Mouse (Mus musculus) gastrocnemius, adult 8-10 months (tissue): Measurements from ENCODE around the gene Gse1. TPM values are rescaled to one million over a fixed set of nuclear protein-coding genes. Genes with fewer than 3 reads are reported as not detected.

Experiments used
- DNase-seq, 2 experiments: peaks; one replicate each; pipeline ENCODE4 v3.0.0; 2022; ENCODE audit warnings: low spot score in 2 of 2
- total RNA-seq, 4 experiments: library from RNA; stranded (reverse); gene quantifications; 2 replicates each; pipeline ENCODE4 v1.2.4; 2022

Gene Gse1
- total RNA-seq, 4 experiments from 2014 or later: 32.6 to 36.2 (median 34.6) TPM

DNA sequence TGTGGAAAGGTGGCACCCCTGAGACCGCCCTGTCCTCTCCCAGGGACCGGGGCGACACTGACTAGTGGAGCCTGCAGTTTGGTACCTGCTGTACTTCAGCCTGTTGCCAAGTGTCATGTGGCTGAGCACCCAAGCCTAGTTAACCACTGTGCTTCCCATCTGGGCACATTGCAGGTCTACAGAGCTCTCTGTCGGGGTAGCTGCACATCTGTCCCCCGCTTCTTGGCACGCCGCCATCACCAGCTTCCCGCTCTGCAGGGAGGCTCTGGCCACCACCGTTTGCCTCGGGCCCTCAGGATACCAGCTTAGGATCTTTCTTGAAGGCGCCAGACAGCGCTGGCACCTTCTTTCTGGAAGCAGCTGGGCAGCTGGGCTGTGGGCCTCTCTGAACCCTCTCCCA, 6.2 kb downstream of the Gse1 start:
- no peak for DNase-seq

DNA sequence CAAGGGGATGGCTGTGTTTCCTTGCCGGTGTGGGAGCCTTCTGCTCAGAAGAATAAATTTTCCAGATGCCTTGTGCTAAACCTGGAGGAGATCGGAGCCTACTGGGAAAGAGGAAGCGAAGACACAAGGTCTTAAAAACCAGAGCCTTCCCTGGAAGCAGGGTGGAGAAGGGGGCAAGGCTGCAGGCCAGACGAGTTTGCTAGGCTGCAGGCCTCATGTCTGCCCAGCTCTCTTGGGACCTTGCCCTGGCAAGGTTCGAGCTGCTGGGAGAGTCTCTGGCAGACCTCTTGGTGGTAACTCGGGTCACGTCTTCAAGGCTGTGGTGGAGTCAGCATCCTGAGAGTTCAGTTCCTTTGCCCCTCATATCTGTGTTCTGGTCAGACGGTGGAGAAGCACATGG, 6.6 kb downstream of the Gse1 start:
- DNase-seq: peak in 1 of 2 experiments; percentile 66

DNA sequence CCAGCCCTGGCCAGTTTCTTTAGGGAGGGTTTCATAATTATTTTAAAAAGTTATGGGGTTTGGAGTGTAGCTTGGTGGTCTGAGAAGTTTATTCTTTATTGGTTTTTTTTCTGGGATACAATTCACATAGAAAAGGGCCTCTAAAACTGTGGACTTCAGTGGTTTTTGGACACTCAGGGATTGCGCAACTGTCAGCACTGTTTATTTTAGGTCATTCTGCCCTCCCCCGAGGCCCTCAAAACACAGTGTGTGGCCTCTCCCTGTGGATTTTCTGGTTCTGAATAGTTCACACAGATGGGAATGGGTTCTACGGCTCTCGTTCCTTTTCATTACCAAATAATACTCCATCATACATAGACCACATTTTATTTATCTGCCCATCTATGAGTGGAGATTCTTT, 15.0 kb downstream of the Gse1 start:
- DNase-seq: no peak

DNA sequence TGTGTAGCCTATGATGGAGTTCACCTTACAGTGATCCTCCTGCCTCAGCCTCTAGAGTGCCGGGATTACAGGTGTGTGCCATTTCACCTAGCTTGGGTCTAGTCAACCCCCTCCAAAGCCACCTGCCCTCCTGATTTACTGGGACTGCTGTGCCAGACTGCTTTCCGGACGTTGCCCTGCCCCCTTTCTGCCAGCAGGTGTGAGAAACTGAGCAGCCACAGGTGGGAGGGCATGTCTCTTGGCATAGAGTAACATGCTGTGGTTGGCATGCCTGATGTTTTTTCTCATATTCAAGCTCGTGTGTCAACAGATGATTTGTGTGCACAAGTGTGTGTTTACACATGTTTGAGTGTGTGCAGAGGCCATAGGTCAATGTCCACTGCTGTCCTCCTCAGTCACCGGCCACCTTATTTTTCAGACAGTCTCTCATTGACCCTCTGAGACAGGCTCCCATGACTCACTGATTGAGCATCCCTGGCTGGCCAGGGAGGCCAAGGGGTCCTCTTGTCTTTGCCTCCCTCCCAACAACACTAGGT, 15.7 kb downstream of the Gse1 start:
- DNase-seq: no peak

DNA sequence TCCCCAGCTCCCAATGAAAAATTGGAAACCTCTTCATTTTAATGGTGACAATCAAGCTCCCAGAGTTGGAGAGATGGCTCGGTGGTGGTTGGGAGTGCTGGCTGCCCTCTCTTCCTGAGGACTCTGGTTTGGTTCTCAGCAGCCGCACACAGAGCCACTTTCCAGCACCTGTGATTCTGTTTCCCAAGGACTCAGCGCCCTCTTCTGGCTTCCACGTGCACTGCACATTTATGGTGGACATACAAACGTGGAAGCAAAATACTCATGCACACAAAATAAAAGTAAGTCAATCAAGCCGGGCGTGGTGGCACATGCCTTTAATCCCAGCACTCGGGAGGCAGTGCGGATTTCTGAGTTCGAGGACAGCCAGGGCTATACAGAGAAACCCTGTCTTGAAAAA, 16.3 kb downstream of the Gse1 start:
- DNase-seq: no peak

DNA sequence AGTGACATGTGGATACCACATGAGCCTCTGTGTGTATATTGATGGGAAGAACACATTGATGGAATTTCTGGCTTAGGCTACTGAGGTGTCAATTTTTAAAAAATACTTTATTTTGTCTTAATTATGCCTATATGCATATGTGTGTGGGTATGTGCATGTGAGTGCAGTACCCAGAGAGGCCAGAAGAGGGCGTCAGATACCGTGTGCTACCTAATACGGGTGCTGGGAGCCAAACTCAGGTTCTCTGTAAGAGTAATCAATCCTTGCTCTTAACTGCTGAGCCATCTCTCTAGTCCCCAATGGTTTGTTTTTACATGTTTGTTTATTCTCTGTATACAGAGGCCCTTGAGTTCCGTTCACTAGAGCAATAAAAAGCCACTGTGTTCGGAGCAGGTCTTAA, 19.4 kb downstream of the Gse1 start:
- no peak for DNase-seq

DNA sequence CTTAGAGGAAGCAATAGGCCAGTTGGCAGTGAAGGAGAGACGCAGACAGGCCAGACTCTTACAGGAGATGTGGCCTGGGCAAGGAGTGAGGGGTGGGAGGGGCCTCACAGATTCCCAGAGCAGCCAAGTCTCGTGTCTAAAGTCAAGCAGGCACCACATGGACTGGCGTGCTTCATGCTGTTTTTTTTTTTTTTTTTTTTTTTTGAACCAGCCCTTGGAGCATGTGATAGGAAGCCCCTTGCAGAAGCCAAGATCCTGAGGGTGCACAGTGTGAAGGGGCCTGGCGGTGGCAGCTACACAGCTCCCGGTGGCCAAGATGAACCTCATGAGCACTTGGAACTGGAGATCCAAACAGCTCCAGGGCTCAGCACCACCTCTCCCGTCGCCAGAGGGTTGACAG, 19.8 kb downstream of the Gse1 start:
- no peak for DNase-seq

DNA sequence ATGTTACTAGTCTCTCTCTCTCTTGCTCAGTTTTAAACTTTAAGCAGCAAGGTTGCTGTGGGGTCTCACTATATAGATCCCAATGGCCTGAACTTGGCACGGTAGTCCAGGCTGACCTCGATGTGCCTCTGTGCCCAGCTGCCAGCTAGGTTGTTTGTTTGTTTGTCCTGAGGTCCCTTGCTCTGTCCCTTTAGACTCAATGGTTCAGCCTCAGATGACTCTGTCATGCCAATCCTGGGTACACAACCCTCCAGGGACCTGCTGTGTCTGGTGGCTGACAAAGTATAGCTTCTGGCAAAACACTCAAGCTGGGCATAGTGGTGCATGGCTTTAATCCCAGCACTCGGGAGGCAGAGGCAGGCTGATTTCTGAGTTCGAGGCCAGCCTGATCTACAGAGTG, 20.2 kb downstream of the Gse1 start:
- DNase-seq: no peak

DNA sequence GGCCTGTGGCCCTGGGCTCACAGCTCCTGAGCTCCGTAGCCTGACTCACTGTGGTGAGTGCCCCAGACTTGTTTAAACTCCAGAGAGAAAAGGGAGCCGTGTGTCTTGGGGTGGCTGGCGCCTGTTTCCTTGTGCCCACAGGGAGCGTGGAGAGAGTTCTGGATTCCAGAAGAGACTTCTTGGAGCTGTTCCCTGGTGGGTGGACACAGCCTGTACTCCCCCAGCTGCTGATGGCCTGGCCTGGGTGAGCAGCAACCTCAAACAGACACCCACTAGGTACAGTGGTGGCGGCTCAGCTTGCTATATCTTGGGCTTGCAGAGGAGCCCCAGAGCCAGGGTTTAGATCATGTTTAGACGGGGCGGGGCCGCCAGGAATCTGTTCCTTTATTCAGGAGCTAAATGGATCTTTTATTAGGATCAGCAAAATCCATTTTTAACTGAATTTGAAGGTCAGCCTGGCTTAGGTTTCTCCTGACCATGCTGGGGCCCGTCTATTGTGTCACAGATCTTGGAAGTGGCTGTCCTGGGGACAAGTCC, 21.6 kb downstream of the Gse1 start:
- DNase-seq: peak; percentile 70 to 77

DNA sequence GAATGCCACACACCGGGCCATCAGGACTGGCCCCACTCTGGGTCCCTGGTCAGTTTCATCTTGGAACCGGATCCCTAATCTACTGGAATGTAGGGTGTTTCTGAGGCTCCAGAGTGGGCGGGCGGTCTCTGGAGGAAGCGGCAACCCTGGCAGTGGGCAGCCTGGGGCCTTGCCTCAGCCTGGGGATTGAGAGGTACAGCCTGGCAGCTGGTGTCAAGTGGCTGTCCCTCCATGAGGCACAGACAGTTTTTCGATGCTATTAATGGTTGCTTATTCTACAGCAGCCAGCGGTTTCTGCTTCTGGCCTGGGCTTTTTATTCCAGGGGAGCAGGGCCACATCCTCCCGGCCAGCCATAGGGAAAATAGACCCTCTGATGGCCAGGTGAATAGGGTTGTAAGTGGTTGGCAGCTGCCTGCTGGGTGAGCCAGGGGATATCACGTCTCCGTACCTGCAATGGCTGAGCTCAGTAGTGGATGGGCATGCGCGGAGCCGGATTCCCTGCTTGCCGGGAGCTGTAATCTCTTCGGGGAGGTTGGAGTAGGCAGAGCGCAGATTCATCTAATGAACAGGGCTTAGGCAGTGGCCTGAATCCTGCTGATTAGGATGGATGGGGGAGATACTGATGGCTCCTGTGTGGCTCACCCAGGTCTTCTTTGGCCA, 22.6 kb downstream of the Gse1 start:
- peak in 1 of 2 experiments; percentile 60 for DNase-seq

DNA sequence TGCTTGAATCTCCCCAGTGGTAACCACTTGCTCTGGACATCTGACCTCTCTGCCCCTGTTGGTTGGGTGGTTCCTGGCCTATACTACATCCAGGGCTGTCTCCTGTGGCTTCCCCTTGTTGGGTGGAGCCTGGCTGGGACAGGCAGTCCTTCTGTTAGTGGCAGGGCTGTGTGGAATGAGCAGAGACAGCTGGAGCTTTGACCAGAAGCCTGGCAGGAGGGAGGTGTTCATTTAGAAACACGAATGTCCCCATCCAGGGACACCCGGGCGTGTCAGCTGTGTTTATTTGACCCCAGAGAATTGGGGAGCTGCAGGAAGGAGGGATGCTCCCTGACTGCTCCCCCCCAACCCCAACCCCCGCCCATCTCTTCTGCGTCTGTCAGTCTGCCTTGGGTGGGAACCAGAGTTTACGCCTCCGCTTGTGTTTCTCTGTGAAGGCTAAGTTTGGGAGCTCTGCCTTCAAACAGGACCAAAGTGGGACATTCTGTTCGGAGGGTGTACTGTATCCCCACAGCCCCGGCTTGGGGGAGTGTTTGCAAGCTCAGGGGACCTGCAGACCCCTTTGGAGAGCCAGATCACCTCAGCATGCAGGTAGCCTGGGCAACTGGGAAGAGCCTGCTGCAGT, 23.3 kb downstream of the Gse1 start:
- peak in 1 of 2 experiments; percentile 66 for DNase-seq

DNA sequence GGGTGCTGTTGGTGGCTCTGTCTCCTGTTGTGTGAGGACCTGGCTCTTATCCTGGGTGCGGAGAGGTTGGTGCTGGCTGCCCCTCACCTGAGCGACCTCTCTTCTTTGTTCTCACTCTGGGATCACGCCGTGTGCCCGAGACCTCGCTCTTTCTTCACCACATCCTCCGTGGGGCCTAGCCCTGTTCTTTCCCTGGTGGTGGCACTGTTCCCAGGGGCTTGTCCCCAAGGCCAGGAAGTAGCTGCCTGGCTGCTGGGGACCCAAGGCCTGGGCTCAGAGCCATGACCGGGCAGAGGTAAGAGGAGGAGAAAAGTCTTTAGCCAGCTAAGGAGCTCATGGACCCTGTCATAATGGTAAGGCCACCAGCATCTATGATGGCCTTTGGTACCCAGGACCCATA, 25.4 kb downstream of the Gse1 start:
- no peak for DNase-seq

DNA sequence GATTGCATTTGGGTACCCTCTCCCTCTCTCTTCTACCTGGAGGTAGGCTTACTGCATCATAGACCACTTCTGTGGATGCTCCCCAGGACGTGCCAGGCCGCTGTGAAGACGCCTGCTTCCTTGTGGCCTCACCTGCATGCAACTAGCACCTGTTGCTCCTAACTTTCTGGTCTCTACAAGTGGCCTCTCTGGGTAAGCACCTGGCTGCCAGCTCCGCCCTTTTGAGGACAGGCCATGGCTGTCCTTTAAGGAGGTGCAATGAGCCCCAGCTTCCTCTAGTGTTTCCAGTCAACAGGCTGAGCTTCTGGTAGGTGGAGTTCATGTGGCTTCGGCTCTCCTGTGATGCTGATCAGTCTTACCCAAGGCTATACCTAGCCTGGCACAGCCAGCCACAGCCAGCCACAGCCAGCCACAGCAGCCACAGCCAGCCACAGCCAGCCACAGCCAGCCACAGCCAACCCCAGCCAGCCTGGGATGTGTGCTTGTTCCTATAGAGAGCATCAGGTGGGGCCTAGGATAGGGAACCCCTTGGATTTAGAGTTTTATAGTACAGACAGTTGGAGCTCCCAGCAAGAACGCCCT, 27.2 kb downstream of the Gse1 start:
- no peak for DNase-seq

DNA sequence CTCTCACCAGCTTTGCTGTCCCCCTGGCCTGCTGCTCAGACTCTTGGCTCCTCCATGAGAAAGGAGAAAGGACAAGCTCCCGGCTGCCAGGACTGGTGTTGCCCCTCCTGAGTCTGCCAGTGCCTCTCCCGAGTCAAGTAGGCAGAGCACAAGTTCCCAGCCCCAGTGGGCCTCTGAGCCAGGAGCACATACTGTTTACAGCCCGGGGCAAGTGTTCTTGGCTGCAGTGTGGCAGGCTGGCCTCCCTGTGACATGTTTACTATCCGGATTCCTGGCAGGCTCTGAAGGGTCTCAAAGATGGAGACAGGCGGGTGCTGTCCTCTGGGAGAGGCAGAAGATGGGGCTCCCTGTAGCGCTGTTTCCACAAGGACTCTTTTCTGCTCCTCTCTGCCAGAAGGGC, 28.7 kb downstream of the Gse1 start:
- peak; percentile 53 to 69 for DNase-seq

DNA sequence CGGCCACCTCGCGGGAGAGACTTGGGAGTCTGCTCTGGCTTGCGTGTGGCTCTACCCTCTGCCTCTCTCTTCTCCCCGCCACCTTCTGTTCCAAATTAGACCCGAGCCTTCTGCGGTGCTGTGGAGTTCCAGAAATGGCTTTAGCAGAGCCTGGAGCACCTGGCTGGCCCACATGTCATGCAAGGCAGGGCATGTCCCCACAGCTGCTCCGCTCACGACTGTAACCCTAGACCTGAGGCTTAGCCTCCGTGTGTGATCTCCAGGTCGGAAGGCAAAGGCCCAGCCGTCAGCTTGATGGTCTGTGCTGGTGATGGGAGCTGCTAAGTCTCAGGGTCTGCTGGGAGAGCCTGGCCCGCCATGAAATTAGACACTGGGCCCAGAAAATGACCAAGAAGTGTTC, 30.9 kb downstream of the Gse1 start:
- peak; percentile 64 to 78 for DNase-seq

DNA sequence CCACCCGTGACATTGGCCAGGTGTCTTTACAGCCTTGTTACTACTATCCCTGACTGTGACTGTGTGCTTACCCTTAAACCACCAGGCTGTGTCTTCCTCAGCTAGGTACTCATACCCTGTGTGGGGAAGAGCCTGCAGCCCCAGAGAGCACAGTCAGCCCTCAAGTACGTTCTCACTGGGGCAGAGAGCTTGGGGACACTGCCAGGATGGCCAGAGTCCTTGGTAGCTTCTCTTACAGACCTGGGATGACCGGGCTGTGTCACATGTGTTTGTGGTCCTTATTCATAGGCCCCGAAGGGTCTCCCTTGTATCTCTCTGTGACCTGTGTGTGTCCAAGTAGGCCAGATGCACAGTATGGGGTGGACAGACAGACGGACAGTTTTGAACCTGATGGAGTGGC, 32.4 kb downstream of the Gse1 start:
- DNase-seq: peak in 1 of 2 experiments; percentile 58

DNA sequence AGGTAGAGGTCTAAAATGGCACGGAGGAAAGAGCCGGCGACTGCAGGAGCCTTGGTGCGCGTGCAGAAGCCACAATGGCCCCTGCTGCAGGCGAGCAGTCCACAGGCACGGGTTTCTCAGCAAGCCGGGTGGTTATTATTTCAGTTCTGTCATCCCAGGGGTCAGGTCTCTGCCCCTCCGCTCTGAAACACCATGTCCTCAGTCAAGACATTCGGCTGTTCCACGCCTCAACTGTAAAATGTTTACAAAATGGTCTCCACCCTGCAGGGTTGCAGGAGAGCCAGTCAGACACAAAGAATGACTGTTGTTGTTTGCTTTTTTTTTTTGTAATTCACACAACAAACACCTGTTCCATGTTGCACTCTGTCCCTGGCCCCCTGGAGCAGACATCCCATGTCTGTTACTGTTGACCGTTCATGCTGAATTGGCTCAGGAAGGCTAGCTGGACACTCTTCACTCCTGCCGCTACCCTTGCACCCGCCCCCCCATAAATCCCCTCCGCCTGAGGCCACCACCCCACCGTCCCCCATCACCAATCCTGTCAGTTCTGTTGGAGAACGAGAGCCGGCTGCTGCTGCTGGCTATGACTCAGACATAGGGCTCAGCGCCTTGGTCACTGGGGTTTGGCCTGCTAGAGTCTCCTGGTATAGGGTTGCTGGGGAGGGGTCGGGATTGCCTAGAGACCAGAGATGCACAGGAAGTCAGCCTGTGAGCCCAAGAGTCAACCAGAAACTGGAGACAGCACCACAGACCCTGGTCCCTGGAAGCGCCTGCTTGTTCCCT, 33.3 kb downstream of the Gse1 start:
- no peak for DNase-seq

DNA sequence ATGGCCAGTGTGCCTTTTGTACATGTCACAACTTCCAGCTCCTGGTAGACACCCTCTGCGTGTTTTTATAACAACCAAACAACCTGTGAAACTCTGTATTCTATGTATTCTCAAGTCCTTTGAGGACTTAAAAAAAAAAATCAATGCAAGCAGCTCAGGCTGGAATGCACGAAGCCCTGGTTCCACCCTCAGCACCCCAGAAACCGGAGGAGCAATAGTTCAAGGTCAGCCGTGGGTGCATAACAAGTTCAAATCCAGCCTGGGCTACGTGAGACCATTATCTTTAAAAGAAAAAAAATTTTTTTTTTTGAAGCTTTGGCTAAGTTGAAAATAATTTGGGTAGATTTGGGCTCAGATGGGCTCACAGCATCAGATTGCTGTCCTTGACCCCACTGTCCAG, 35.6 kb downstream of the Gse1 start:
- DNase-seq: no peak

DNA sequence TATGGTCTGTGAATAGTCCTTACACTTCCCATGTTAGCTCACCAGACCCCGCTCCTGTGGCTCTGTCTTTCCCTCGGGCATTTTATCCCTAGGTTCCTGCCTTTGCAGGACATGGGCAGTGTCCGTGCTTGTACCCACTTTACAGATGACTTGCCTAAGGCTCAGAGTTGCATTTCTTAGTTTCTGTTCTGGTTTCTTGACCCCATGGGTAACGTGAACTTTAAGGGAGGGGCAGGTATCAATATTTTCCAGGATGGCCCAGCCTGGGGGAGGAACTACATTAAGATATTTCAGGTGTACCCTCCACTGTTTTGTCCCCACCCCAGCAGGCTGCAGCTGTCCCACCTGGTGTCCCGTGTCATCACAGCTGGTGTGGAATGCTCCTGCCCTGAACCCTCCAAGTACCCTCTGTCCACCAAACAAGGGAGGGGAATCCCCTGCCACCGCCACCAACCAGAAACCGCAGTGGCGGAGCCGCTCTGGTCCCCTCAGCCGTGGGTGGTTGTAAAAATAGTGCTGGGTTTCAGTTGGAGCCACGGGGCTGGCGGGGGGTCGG, 36.2 kb downstream of the Gse1 start:
- no peak for DNase-seq

DNA sequence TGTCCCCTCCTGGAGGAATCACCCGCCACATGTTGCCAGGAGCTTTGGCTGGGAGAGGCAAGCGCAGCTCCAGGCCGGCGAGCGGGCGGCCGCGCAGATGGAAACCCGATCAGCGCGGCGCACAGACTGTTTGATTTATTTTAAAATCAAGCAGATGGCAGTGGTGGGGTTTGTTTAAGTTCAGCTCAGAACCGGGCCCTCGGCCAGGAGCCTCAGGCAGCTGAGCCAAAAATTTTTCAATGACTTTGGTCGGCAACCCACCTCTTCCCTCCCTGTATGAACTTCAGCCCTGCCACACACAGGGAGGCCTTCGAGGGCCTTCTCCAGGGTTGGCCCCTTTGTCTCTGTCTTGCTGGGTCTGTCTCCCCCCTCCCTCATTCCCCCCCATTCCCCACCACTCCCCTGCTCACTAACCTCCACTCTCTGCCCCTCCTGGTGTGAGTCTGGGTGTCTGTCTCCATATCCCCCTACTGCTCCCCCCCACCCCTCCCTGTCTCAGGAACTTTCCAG, 36.7 kb downstream of the Gse1 start:
- peak; percentile 76 to 86 for DNase-seq

DNA sequence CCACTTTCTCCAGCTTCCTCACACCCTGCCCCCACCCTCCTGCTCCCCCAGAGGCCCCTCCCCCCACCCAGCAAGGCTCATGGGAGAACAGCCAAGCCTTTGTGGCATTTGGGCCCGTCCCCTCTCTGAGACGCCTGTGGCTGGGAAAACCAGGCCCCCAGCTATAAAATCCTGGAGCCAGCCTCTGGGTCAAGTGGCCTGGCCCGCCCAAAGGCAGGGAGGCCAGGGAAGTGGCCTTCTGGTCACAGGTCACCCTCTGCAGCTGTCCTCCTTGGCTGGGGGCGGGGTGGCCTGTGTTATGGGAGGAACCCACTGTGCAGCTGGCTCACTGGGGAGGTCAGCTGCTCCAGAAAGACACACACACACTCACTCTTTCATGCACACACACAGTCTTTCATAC, 37.2 kb downstream of the Gse1 start:
- DNase-seq: peak; percentile 89 to 94
